Mouse (Mus musculus) embryo, embryonic 11.5 days (tissue): ENCODE data around the gene Cebpa.

Experiments used
- DNase-seq: peaks from one replicate; pipeline ENCODE4 v3.0.0-alpha.2; 2012; ENCODE audit warnings: low read depth, low spot score

The Cebpa gene

GRCm38 (mm10) chr7:35118841-35119413, at the start of gene Cebpa:
Cebpa (plus strand) TSS chr7:35119293.
- DNase-seq: peak; percentile 84

DNA sequence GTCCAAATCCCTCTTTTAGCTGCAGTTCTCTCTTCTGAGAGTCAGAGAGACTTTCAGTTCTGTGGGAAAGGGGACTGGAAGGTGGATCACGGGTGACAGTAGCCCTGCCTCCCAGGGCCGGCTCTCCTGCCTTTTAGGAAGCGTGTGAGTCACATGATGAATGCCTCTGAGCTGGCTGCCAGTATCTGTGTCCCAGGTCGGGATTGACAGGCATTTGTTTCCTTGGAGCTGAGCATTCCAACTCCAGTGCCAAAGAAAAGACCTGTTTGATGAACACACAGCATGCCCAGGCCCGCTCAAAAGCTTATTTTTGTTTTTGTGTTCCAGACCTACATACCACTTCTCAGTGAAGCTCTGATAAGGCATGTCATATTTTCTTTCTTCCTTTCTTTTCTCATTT, 42.4 kb upstream of the Cebpa start:
- no peak for DNase-seq

- no peak for DNase-seq
Observed at GRCm38 (mm10) chr7:35080843-35081338, 38.2 kb upstream of the Cebpa start.

DNA sequence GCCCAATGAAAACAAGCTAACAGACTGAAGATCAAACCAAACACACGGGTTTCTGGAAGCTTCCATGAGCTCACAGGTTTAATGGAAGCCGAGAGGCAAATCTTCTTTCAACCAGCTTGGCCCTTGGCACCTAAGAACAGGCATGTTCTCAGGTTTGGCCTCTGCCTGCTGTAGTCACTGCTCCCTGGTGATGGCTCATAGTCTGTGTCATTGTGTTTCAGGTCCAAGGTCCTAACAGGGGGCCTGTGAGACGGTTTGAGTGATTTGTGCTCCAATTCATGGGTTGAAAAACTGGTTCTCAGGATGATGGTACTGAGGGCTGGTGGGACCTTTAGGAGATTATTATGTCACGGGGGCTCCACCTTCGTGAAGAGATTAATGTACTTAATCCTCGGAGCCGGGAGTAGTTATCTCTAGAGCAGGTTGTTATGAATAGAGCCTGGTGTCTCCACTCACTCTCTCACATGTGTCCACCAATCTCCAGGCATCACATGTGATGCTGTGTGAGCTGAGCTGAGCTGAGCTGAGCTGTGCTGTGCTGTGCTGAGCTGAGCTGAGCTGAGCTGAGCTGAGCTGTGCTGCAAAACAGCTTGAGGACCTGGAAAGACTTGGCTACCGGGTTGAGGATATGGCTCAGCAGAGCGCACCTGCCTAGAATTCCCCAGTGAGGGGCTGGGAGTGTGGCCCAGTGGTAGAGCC, 37.5 kb upstream of the Cebpa start:
- DNase-seq: no peak

GRCm38 (mm10) chr7:35084565-35085360, 34.3 kb upstream of the Cebpa start:
- DNase-seq: no peak

DNA sequence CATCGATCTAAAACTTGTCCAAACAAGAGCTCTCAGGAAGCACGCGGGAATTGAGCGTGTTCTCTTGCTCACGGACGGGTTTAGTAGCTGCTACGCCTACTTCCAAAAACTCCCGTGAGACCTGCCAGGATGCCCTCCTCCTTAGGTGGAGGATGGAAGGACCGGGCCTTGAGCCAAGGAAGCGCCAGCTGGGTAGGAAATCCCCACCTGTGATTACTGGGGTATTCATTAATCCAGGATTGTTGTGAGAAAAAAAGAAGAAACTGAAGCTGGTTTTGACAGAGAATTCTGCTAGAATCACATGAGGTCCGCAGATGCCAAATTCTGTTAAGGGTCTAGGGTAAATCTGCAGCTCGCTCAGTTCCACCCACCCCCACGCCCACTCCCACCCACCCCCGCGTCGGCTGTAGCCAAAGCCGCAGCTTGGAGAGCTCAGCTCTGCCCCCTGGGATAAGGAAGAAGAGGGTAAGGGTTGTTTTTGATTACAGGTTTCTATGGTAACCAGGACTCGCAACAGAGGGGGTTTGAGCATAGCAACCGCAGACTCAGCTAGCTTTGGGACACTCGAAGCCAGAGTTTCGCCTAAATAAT, 32.7 kb upstream of the Cebpa start:
- peak; percentile 54 for DNase-seq

GRCm38 (mm10) chr7:35090550-35090949, 28.5 kb upstream of the Cebpa start:
- DNase-seq: no peak

- no peak for DNase-seq
Observed at GRCm38 (mm10) chr7:35094975-35095678, 24.0 kb upstream of the Cebpa start.

GRCm38 (mm10) chr7:35098777-35099176, 20.3 kb upstream of the Cebpa start:
- DNase-seq: no peak

GRCm38 (mm10) chr7:35099528-35099927, 19.6 kb upstream of the Cebpa start:
- no peak for DNase-seq

DNA sequence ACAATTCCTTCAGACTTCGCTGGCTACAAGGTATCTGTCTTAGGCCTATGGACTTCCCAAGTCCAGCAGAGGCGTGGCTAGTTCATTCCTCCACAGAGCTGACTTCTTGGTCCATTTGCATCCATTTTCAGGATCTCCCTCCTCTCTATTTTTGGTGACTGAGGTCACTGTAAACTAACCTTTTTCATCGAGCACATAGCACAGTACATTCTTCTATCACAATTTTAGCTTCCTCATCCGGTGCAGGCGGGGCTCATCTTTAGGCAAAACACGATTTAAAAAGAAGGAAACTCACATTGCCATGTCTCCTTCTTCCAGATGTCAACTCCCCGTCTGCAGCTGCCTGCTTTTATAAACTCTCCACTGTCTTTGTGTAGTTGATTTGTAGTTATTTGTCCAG, 12.5 kb upstream of the Cebpa start:
- no peak for DNase-seq

DNA sequence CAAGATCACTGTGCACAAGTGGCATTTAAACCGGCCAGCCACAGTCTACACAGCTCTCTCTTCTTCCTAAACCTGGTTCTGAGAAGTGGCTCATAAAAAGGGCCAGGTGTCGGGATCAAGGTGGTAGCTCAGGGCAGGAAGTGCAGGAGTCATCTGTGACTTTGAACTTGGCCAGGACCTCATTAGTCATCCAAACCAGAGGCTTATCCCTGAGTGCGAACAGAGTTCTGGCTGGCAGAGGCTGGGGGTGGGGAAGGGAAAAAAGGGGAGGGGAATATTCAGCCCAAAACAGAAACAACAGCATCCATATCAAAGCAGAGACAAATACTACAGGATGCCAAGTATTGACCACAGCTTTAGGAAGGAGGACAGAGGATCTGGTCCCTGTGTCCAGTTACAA, 11.5 kb upstream of the Cebpa start:
- no peak for DNase-seq

DNA sequence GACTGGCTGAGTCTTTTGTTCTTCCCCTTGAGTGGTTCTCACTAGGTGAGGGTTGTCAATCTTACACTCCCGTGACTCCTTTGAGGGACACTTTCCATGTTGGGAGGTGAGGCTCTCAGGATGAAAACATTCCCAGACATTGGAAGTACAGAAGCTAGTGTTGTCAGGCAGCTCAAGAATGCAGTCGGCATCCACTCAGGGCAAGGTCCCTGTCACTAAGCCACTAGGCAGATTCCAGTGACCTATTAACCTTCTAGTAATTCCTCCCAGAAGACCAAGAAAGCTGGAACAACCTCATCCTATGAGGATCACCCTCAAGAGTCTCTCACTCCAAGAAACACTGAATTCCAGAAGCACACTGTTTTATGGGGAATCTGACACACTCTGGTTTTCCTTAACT, 11.0 kb upstream of the Cebpa start:
- no peak for DNase-seq

DNA sequence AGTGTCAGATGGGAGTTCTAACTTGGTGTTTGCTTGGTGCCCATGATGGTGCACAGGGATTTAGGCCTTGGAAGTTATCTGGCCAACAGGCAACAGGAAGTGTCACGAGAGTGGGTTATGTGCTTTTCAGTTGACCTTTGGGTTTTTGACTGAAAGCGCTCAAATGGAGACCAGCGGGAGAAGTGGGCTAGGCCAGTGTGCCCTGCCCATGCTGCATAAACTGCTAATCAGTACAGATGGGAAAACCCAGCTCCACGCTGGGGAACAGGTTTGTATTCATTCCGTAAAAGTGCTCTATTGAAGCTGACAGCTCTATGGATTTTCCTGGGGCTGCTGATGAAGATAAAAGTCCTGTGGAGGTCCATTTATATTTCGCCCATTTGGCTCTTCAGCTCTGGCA, 10.4 kb upstream of the Cebpa start:
- DNase-seq: no peak

DNA sequence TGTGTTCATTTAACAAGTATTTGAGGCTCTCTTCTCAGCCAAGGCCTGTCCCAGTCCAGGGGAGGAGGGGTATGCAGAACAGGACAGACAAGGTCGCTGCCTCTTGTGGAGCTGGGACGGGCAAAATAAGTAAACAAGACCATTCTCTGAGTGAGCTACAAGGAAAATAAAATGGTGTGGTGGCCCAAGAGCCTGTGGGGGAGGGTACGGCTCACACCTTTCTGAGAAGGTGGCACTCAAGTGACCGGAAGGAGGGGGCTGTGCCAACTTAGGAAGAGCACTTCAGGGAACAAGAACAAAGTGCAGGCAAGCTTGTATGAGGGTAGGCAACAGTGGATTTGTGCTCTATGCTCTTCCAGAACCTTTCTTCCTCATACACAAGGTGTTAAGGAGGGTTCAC, 6.0 kb upstream of the Cebpa start:
- DNase-seq: no peak

DNA sequence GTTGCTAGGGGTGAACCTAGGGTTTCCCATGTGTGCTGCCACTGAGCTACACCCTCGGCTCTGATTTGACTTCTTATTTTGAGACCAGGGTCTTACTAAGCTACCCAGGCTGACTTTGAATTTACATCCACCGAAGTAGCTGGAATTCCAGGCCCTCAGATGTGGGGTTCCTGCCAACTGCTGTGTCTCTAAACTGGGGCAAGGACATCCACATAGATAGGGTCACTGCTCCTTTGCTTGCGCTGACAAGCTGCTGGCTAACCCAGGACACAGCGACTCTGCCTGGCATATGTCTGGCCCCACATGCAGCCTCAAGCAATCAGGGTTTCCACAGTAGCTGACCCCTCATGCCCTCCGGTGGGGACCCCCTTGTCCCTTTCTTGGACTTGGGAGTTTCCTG, 5.4 kb upstream of the Cebpa start:
- no peak for DNase-seq

- no peak for DNase-seq
Observed at GRCm38 (mm10) chr7:35116524-35116923, 2.6 kb upstream of the Cebpa start.

DNA sequence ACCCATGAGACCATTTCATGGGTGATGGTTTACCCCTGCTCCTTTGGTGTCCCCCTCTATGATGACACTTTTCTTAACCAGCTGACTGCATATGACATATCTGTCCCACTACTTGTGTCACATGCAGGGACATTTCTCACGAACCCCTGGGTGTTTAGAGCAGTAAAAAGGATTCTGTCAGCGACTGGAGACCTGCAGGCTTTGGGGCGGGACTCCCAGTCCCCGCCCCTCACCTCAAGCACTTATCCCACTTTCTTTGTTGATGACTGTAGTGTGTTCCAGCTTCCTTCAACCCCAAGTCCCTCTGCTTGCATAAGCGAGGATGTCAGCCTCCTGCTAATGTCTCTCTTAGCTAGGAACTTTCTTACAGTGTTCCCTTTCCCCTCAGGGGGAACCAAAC, 2.0 kb upstream of the Cebpa start:
- DNase-seq: no peak

DNA sequence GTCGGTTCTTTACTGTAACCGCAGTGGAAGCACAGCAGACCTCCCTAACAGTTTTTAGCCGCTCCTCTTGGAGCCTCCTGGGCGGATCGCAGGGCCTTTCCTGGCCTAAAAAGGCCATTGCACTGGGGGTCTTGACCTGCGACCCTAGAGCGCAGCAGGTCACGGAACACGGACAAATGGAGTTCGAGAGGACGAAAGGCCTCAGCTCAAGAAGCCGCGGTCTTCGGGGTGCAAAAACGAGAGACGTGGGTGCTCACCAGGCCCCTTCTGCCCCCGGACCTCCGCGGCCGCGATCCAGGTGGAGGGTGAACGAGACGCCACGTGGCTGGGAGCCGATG, 1.4 kb upstream of the Cebpa start:
- no peak for DNase-seq

DNA sequence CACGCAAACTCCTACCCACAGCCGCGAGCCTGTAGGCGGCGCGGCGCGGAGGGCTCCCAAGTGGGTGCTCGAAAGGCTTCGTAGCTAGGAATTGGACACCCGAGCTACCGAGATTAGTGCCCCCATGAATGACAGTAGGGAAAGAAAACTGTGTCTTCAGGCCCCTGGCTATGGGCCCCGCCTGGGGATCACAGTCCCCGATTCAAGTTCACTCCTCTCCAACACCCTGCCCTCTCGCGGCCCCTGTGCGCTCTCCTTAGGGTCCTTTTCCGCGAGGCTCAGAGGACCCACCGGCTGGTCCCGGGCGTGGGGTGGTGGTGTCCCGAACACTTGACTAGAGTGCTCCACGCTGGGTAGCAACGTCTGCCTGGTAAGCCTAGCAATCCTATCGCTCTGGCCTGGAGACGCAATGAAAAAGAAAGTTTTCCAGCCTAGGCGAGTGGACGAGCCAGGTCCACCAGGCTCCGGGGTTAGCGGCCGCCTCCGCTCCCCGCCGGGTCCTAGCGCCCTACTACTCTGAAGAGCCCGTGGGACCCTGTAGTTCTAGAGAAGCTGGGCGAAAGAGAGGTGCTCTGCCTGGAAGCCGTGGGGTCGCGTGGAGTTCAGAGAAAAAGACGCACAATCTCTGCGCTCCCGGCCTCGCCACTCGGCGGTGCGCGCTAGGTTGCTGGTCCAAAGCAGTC, 853 bp upstream of the Cebpa start:
- peak; percentile 51 for DNase-seq

GRCm38 (mm10) chr7:35119506-35120145, 533 bp downstream of the Cebpa start:
- DNase-seq: no peak
